Mouse (Mus musculus) spleen, postnatal 4 days (tissue): ENCODE data around the gene Gm10645.
A peak's percentile ranks its signal among the peaks of the same experiment; 100 is the strongest.

Source experiments
- DNase-seq, 2 experiments: peaks; one replicate each; pipeline ENCODE4 v3.0.0; 2022; ENCODE audit warnings: low spot score in 2 of 2

Gm10645 gene

DNA sequence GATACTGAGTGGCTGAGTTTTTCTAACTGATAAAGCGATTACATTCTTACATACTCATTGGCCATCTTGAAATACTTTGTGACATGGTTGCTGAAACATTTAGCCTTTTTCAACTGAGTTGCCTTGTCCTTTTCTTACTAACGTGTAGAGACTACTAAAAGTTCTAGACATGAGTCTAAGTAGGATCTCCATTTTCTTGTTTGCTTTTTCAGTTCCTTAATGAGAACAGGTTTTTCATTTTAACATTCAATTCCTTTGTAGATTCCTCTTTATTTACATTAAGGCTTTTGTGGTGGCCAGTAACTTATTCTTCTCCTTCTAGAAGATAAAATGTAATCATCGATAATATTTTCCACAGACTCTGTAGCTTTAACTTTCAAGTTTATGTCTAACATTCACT is 3.2 kb upstream of the Gm10645 start:
- no peak for DNase-seq

DNA sequence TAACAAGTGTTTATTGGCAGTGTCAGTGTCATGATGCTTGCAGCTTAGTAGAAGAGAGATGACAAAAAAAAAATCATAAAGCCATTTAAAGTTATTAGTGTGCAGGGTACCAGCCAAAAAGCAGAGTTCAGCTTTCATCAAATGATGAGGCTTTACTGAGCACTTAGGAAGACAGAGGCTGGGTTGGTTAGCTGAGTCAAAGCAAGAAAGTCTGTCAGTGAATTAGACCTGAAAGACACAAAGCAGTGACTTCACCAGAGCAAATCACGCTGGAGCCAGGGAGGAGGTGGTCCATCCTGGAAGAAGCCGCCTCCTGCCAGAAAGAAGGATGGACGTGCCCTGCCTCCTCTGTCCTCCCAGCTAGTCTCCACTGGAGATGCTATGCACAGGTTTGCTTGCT is 2.0 kb upstream of the Gm10645 start:
- no peak for DNase-seq

DNA sequence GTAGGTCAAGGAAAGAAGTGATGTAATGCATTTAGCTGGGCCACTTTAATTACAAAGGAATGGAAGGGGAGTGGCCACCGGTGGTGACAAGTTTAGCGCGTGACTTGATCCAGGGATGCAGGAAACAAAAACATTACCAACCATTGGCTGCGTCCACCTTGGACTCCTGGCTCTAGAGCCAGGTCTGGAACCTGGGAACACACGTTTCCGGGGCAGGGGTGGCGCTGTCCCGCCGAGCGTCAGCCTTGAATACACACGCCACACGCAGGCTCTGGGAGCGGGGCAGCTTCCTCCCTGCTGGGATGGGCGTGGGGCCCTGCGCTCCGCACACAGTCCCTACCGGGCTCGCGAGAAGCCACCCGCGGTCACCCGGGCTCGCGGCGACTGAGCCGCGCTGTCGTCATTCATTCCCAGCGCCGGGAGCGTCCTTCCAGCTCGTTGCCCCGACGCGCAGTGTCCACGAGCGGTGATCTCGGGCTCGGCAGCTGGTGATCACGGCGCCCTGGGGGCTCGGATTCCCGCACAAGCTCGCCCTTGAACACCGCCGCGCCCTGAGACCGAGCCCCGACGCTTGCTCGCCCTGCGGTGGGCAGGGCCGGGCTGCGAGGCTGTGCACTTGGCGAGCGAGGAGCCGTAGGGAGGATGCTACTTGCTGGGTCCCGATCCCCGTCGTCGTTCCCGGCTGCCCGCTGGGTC is 587 bp downstream of the Gm10645 start, which contains the start of gene Tbc1d9:
Gene Tbc1d9, plus strand, starts transcription at position 118 of the 696 bp plus-strand sequence.
- DNase-seq, result peak; percentile 19 to 67

- no peak for DNase-seq
Measured at GRCm38 (mm10) chr8:83160613-83161012, 5.4 kb downstream of the Gm10645 start.

GRCm38 (mm10) chr8:83159615-83160014 is 6.4 kb downstream of the Gm10645 start:
- DNase-seq, result no peak

GRCm38 (mm10) chr8:83158971-83159370 is 7.0 kb downstream of the Gm10645 start:
- DNase-seq, result no peak

DNA sequence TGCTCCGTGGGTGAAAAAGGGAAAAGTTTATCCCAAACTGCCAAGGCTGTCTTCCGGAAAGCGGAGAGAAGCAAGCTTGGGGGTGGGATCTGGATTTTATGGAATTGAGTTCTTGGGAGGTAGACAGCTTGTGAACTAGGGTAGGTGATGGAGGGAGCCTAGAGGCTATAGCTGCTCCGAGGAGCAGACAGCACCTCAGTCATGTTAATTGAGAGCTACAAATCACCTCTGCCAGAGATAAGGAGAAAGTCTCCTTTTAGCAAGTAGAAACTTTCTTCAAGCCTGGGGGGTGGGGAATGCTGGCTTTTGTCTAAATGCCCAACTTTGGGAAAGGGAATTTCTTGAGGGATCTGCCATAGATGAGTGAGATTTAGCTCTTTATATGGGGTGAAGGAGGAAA is 10.9 kb downstream of the Gm10645 start:
- no peak for DNase-seq

DNA sequence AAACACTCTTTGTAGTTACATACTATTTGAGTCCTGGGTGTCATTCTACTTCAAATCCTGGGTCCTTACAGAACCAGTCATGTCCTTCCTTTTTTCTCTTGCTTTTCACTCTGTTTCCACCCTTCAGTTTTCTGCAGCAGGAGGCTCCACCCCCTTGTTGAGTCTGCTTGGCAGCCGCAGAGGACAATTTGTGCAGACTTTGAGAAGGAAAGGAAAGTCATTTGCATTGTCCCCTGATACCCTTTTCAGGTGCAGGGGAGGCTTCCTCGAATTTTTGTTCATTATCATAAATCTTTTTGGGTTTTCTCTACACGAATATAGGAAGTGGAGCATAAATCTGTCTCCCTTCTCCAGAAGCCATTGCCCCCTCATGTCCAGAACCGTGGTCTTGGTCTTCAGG is 13.5 kb downstream of the Gm10645 start:
- DNase-seq, result no peak

GRCm38 (mm10) chr8:83152055-83152454 is 13.9 kb downstream of the Gm10645 start:
- DNase-seq, result no peak

- DNase-seq, result no peak
Measured at GRCm38 (mm10) chr8:83149124-83149523, 16.8 kb downstream of the Gm10645 start.

DNA sequence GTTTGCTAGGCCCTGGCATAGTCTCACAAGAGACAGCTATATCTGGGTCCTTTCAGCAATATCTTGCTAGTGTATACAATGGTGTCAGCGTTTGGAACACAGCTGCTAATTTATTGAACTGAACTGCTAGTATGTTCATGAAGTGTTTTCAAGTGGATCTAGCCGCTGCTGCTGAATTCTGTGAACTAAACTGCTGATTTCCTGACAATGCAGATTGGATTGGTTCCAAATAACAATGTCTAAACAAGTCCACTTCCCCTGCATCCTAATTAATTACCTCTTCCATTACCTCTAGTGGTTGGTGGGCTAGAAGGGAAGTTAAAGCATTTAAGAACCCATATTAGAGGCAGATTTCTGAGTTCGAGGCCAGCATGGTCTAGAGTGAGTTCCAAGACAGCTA is 20.5 kb downstream of the Gm10645 start:
- DNase-seq, result no peak

GRCm38 (mm10) chr8:83144601-83145000 is 21.4 kb downstream of the Gm10645 start:
- no peak for DNase-seq

DNA sequence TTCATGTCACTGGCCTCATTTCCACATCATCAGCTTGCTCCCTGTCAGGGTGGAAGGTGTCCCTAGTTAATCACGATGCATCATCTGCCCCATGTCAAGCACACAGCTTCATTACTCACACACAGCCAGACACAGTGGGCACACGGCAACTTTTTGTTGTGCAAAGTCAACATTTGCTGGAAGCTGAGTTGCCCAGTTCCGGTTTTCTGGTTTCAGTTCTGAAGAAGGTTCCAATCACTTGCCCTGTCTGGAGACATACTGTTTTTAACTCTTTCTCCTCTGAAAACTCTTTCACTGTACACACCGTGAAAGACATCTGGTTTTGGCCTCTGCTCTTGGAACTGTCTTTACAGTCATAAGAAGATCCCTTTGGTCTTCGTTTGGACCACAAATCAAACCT is 24.6 kb downstream of the Gm10645 start:
- no peak for DNase-seq

DNA sequence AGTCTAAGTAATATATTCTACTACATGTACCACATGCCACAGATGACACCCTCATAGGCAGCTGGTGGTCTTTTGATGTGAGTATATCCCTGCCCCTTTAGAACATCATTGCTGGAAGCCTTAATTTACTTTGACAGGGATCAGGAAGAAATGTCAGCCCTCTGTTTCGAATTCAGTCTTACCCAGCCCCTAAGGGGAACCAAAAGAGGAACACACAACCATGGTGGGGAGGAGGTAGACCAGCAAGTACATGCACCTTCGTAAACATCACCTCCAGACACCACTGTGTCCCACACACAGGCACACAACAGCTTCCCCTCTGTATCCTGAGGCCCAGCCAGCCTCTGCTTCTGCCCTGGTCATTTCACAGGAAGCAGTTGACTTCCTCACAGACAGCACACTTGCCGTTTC is 25.3 kb downstream of the Gm10645 start:
- DNase-seq, result peak in 1 of 2 experiments; percentile 23

- DNase-seq, result no peak
Measured at GRCm38 (mm10) chr8:83140068-83140467, 25.9 kb downstream of the Gm10645 start.

DNA sequence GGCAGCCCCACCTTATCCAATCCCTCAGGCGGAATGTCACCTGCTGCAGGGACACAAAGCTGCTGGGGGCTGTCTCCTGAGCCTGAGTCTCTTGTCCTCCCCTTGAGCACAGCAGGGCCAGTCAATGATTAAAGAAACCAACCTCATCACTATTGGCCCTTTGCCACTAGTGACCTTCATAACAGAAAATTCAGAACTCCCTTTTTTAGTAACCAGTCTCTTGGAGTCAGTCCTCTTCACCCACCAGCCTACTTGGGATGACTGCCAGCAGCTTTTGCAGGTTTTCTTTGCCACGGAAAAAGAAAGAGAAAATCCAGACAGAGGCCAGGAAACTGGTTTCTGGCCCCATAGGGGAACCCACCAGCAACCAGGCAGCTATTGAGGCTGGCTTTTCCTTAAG is 30.9 kb downstream of the Gm10645 start:
- DNase-seq, result no peak
